Mouse (Mus musculus): ENCODE data around the gene Syngr1.
"Not testable (repeated sequence)": the region's sequence is repeated elsewhere in the genome, so short reads cannot be mapped to it uniquely, and the experiment has no call there.

Syngr1 gene

GRCm38 (mm10) chr15:80115866-80116794 lies 25.0 kb downstream of the Syngr1 start:
- no peak for DNase-seq (ENCODE audit: low read depth, low spot score)

- DNase-seq (ENCODE audit: low read depth, low spot score) = no peak
Observed at GRCm38 (mm10) chr15:80117154-80117553, 26.0 kb downstream of the Syngr1 start.

DNA sequence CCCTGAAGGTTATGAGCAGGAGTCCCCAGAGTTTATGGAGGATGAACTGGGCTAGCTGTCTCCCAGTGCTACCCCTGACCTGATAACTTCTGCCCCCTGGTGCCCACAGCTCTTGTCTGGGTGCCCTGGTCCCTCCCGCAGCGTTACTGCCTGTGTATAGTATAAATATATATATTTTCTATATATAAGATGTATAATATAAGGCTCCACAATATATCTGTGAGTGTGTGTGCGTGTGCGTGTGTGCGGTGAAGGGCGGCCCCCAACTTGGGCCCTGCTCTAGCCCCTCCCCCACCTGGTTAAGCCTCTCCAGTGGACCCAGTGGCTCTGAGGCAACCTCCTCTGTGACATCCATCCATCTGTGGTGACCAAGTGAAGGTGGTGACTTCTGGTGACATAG lies 27.9 kb downstream of the Syngr1 start:
- DNase-seq (ENCODE audit: low read depth, low spot score) = no peak

GRCm38 (mm10) chr15:80121721-80122325 lies 30.7 kb downstream of the Syngr1 start:
- no peak for DNase-seq (ENCODE audit: low read depth, low spot score)

DNA sequence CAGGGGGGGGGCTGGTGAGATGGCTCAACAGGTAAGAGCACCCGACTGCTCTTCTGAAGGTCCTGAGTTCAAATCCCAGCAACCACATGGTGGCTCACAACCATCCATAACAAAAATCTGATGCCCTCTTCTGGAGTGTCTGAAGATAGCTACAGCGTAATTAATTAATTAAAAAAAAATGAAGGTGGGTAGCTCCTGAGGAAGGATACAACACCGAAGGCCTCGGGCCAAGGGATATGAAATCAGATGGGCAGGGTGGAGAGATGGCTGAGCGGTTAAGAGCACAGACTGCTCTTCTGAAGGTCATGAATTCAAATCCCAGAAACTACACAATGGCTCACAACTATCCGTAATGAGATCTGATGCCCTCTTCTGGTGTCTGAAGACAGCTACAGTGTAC lies 31.3 kb downstream of the Syngr1 start:
- not testable (repeated sequence) for DNase-seq (ENCODE audit: low read depth, low spot score)

DNA sequence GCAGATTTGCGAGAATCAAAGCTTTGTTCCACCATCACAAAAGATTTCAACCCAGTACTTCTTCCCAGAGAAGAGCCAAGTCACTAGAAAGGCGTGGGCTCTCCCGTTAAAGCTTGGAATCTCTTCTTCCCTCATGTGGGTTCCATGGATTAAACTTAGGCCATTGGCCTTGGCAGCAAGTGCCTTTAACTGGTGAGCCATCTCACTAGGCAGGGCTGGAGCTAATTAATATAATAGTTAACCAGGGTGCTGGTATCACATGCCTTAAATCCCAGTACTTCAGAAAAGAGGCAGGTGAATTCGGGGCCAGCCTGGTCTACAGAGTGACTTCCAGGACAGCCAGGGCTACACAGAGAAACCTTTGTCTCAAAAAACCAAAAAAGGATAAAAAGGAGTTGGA lies 33.5 kb downstream of the Syngr1 start:
- DNase-seq (ENCODE audit: low read depth, low spot score) = no peak

DNA sequence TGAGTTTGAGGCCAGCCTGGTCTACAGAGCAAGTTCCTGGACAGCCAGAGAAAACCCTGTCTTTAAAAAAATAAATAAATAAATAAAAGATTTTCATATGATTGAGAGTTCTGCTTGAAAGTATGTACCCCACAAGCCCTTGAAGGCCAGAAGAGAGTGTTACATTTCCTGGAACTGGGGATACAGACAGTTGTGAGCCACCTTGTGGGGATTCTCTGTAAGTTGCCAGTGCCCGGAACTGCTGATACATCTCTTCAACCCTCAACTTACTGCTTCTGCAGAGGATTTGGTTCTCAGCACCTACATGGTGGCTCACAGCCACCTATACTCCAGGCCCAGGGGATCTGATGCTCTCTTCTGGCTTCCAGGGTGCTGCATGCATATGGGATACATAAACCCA lies 36.1 kb downstream of the Syngr1 start:
- no peak for DNase-seq (ENCODE audit: low read depth, low spot score)

GRCm38 (mm10) chr15:80129982-80130381 lies 38.8 kb downstream of the Syngr1 start:
- DNase-seq (ENCODE audit: low read depth, low spot score) = no peak

DNA sequence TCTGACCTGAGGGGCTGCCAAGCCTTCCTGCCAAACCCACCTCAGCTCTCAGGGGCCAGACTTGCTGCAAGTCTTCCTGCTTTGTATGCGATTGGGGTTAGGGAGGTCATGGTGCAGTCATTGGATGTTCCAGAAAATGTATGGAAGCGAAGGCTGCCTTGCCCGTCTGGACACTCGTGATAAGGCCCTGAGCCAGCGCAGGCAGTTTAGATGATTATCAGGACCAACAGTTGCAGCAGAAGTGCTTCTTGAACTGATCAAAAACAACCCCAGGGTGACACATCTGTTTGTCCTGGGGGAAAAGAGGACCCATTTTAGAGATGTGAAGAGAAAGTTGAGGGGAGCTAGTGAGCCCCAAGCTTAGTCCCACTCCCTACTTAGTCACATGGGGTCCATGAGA lies 39.6 kb downstream of the Syngr1 start:
- DNase-seq (ENCODE audit: low read depth, low spot score) = no peak

- no peak for DNase-seq (ENCODE audit: low read depth, low spot score)
Observed at GRCm38 (mm10) chr15:80131421-80131820, 40.3 kb downstream of the Syngr1 start.

DNA sequence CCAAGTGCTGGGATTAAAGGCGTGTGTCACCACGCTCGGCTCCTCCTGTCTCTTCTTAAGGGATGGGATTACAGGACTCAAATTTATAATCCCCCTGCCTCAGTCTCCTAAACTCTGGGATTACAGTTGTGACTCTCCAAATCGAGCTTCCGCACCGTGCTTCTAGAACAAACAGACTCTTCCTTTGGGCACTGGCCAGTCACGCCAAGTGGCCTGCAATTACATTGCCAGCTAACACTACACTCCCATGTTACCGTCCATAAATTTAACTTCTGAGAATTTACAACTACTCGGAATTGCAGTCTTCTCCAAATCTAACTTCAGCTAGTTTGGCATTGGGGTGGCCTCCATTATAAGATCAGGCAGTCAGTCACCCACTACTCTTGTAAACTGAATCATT lies 41.3 kb downstream of the Syngr1 start:
- DNase-seq (ENCODE audit: low read depth, low spot score) = no peak

DNA sequence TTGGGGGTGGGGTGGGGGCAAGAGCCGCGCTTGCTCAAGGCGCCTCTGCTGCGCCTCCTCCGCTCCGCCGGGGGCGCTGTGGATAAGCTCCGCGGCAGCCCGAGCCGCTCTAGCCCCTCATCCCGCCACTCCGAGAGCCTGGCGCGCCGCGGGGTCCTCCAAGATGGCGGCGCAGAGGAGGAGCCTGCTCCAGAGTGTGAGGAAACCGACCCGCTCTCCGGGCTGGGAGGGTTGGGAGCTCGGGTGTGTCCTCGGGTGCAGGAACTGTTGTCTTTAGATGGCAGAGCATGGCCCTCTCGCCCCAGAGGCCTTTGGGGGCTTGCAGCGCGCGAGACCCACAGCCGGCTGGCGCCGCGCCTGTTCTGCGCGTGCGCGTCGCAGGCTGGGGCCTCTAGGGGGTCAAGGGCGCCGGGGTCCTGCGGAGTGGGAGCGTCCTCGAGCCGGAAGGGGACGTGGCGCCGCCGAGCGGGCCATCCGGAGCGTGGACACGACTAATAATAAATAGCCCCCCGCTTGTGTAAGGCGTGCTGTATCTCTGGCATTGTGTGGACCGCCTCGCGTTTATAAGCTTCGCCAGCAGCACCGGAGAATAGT lies 42.0 kb downstream of the Syngr1 start, which contains the start of gene Tab1:
Tab1 (plus strand) TSS at position 135 of the 594 bp plus-strand sequence.
- DNase-seq (ENCODE audit: low read depth, low spot score) = peak; percentile 79

DNA sequence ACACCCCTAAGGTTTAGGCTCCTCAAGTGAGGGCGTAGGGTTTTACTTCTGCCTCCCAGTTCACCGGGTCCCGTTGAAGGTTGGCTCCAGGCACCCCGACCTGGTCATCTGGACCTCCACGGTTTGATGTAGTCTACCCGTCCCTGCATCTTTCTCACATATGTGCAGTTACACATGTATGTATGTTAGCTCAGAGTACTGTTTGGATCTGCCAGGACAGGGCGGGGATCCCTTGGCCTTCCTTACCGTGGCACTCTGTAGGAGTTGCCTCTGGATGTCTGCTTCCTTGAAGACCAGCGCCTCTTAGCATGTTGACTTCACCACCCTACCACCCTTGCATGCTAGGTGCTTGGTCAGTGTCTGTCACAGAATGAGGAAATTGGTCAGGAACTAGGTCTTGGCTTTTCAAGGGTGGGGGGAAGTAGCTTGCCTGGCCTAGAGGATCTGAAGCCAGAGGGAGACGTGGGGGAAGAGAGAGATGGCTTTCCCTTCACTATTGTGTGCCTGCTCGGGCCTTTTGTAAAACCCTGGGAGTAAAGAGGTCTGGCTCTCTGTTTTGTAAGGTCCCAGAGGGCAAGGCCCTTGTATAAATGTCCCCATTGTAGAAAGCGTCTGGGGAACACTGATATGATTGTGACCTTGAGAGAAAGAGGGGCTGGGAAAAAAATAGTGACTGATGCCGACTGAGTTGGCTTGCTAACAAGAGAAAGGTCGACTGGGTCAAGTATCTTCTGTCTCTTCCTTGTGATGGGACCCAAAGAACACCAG lies 42.7 kb downstream of the Syngr1 start:
- DNase-seq (ENCODE audit: low read depth, low spot score) = no peak

GRCm38 (mm10) chr15:80134450-80134847 lies 43.3 kb downstream of the Syngr1 start:
- no peak for DNase-seq (ENCODE audit: low read depth, low spot score)

DNA sequence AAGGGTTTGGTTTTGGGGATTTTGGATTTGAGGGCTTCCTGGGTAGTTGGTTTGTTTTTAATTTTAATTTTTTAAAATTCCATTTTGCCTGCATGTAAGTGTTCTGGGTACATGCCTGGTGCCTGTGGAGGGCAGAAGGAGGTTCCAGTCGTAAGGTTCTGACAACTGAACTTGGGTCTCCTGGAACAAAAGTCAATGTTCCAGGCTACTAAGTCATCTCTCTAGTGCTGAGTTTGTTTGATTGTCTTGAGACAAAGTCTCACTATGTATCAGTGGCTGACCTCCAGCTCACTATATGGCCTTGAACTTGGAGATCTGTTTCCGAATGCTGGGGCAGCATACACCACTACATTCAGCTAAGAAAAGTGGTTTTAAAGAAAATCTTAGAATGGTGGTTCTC lies 44.4 kb downstream of the Syngr1 start:
- no peak for DNase-seq (ENCODE audit: low read depth, low spot score)

DNA sequence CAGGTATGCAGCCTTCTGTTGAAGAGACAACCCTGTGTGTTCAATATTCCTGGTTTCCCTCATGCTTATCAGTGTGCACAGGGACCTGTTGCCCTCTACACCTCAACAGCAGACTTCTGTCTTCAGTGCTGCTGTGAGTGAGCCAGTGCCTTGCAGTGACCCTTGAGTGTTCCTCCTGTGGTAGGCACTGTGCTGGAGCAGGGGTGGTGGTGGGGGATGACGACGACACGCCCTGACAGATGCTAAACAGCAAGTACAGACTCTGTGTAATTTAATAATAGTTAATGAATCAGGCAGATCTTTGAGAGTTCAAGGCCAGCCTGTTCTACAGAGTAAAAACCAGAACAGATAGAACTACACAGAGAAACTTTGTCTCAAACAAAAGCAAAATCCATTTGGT lies 45.5 kb downstream of the Syngr1 start:
- DNase-seq (ENCODE audit: low read depth, low spot score) = no peak

DNA sequence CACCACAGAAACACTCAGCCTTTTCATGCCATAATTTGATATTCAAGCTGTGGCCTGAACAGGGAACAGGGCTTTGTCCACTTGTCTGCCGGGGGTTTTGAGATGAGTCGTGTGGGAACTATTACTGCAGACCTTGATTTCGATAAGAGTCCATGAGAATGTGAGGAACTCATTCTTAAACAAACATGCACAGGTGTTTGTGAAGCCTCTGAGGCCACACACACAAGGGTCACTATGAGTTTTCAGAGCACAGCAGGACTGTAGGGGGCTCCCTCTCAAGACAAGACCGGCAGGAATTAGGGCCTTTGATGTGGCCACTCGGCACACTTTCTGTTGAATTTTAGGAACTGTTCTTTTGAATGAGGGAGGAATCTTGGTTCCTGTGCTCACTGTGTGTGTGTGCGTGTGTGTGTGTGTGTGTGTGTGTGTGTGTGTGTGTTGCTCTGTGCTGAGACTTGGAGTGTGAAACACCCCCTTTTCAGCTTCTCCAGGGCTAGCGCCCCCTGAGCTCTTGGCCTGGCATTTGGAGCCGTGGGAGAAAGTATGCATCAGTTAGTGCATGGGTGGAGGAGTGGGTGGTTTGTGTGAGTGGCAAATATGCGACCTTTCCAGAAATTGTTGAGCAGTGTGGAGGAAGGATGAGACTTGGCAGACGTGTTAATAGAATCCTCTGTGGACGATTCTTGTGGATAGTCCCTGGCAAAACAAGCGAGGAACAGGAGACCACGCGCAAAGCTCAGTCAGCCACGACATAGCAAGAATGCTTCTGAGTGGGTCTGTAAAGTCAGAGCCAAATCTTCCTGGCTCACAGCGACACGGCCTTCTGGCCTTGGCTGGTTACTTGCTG lies 47.0 kb downstream of the Syngr1 start:
- no peak for DNase-seq (ENCODE audit: low read depth, low spot score)

GRCm38 (mm10) chr15:80140302-80140701 lies 49.2 kb downstream of the Syngr1 start:
- DNase-seq (ENCODE audit: low read depth, low spot score) = no peak

DNA sequence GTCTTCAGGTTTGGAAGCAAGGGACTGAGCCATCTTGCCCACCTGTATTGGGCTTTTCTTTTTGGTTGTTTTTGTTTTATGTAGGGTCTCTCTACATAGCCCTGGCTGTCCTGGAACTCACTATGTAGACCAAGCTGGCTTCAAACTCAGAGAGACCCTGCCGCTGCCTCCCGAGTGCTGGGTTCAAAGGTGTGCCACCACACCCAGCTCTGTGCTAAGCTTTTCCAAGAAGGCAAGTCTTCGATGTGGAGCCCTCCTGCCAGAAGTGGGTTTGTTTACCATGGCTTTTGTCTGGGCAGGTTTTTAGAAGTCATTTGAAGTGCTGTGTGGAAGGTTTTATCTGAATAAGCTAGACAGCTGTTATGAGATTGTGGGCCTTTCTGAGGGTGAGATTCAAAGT lies 49.7 kb downstream of the Syngr1 start:
- no peak for DNase-seq (ENCODE audit: low read depth, low spot score)

DNA sequence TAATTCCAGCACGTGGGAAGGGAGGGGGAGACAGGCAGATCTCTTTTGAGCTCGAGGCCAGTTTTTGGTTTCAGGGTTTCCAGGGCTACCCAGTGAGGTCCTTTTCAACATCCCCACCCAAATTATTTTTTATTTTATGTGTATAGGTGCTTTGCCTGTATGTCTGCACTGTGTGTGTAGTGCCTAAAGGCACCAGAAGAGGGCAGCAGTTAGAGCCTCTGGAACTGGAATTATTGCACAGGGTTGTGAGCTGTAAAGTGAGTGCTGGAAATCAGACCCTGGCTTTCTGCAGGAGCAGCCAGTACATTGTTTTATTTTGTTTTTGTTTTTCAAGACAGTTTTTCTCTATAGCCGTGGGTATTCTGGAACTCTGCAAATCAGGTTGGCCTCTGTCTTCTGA lies 51.0 kb downstream of the Syngr1 start:
- DNase-seq (ENCODE audit: low read depth, low spot score) = no peak

DNA sequence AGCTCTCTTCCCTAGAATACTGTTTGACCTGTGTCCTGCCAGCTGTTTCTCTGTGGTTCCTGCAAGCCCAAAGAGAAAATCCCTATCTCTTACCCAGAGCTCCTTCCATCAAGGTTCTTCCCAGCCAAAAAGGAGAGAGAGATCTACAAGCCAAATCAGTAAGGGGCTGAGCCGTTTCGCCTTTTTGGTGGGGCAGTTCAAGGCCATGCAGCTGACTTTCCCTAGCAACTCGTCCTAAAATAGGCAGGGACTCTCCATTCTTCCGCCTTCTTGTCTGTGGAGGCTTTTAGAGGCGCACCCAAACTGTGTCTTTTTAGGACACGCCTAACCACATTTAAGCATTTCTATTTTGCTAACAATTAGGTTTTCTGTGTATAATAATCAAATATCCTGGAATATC lies 52.6 kb downstream of the Syngr1 start:
- no peak for DNase-seq (ENCODE audit: low read depth, low spot score)
